In genomic region chr8:125388404-125389180, GRCm38 (mm10) we compare ENCODE assay signal across 12 mouse cellular contexts.
A peak's percentile ranks its signal among the peaks of the same experiment; 100 is the strongest.
DNase-seq lines count a peak whose midpoint lies in the region; ATAC-seq and TF ChIP-seq lines count a peak whose summit lies in the region.
"Had no signal": no experiment of that assay in that cellular context is flagged by ENCODE, and none has a peak within 500 bp of the region (broad histone marks: within the 10 kb centered on the region; RNA-seq: fewer than 3 reads in every experiment).

No protein-coding gene starts in this region.

- peak; percentile 18 for DNase-seq in lung, embryonic 14.5 days
- no peak for DNase-seq in lung, adult 2 months
- DNase-seq in kidney, adult 8-10 months = peak; percentile 50 to 64
- DNase-seq in retina, postnatal 1 day = peak; percentile 31
- no peak for DNase-seq in thymus, adult 2 months
- no peak for DNase-seq in embryo, embryonic 10 days (ENCODE audit: low spot score)
- DNase-seq: liver, embryonic 13.5 days had no signal

- no peaks in the 10 kb centered on the region for H3K9me3 ChIP-seq in forebrain, embryonic 15.5 days
- no peaks in the 10 kb centered on the region for H3K9me3 ChIP-seq in forebrain, embryonic 12.5 days
- no peaks in the 10 kb centered on the region for H3K9me3 ChIP-seq in lung, embryonic 14.5 days (ENCODE audit: low read depth, low read length)
- H3K9me3 ChIP-seq: embryonic facial prominence, embryonic 15.5 days; liver, embryonic 13.5 days; midbrain, embryonic 10.5 days had no signal

- ATAC-seq in forebrain, embryonic 15.5 days (replicated peaks) = no peak
- no peak for ATAC-seq in forebrain, embryonic 12.5 days (ENCODE audit: low FRiP score)
- peak; percentile 9; the same call in 1 of the 2 replicates for ATAC-seq in lung, embryonic 14.5 days (ENCODE audit: insufficient read depth)
- ATAC-seq: Patski had no signal

- H3K4me2 ChIP-seq in forebrain, embryonic 15.5 days (replicated peaks) = no peak overlapping the region
- no peak overlapping the region for H3K4me2 ChIP-seq in forebrain, embryonic 12.5 days
- no peak overlapping the region for H3K4me2 ChIP-seq in lung, embryonic 14.5 days
- H3K4me2 ChIP-seq: embryonic facial prominence, embryonic 15.5 days; liver, embryonic 13.5 days had no signal

- H3K36me3 ChIP-seq in forebrain, embryonic 15.5 days = no peaks in the 10 kb centered on the region
- H3K36me3 ChIP-seq in forebrain, embryonic 12.5 days (replicated peaks) = no peaks in the 10 kb centered on the region
- H3K36me3 ChIP-seq in lung, embryonic 14.5 days (ENCODE audit: insufficient read depth) = no peaks in the 10 kb centered on the region
- H3K36me3 ChIP-seq in thymus, adult 2 months (ENCODE audit: control insufficient read depth, insufficient read depth, low read length) = no peaks in the 10 kb centered on the region
- H3K36me3 ChIP-seq: embryonic facial prominence, embryonic 15.5 days; liver, embryonic 13.5 days; midbrain, embryonic 10.5 days had no signal

- no peak for TF ChIP-seq POLR2A in lung, adult 2 months (IDR thresholded peaks at IDR 0.05; ENCODE audit: borderline replicate concordance, extremely low read depth, low read depth, low read length)
- TF ChIP-seq POLR2A in thymus, adult 2 months (IDR thresholded peaks at IDR 0.05; ENCODE audit: control insufficient read depth, extremely low read depth, insufficient read depth, low read length, poor library complexity) = no peak

- peaks cover 56% of the 10 kb centered on the region for H3K4me1 ChIP-seq in forebrain, embryonic 15.5 days
- H3K4me1 ChIP-seq in forebrain, embryonic 12.5 days = peaks cover 47% of the 10 kb centered on the region
- H3K4me1 ChIP-seq in lung, embryonic 14.5 days (ENCODE audit: insufficient read depth) = peaks cover 18% of the 10 kb centered on the region
- peaks cover 11% of the 10 kb centered on the region for H3K4me1 ChIP-seq in lung, adult 2 months (ENCODE audit: control insufficient read depth, insufficient read depth, low read length)
- peaks cover 24% of the 10 kb centered on the region for H3K4me1 ChIP-seq in thymus, adult 2 months (replicated peaks; ENCODE audit: control insufficient read depth, insufficient read depth, low read length)

- no peak for TF ChIP-seq CTCF in lung, embryonic 14.5 days (IDR thresholded peaks at IDR 0.05; ENCODE audit: low read depth)
- no peak for TF ChIP-seq CTCF in lung, adult 2 months (IDR thresholded peaks at IDR 0.05; ENCODE audit: insufficient read depth, low read length)
- no peak for TF ChIP-seq CTCF in thymus, adult 2 months (IDR thresholded peaks at IDR 0.05; ENCODE audit: borderline replicate concordance, control insufficient read depth, extremely low read depth, insufficient read depth, low read length, poor library complexity)

- 68% methylated on average over 13 of the region's 13 CpGs for WGBS in forebrain, embryonic 15.5 days
- WGBS in forebrain, embryonic 12.5 days = 78% methylated on average over 13 of the region's 13 CpGs
- WGBS in lung, embryonic 14.5 days = 31% methylated on average over 13 of the region's 13 CpGs
- 40% methylated on average over 13 of the region's 13 CpGs for WGBS in lung, adult 2 months
- WGBS in thymus, adult 2 months = 41% methylated on average over 13 of the region's 13 CpGs

- peak overlapping the region; percentile 90 for H3K27ac ChIP-seq in forebrain, embryonic 15.5 days (replicated peaks)
- H3K27ac ChIP-seq in forebrain, embryonic 12.5 days = no peak overlapping the region
- no peak overlapping the region for H3K27ac ChIP-seq in lung, embryonic 14.5 days (ENCODE audit: low read depth)
- no peak overlapping the region for H3K27ac ChIP-seq in thymus, adult 2 months (ENCODE audit: control insufficient read depth, insufficient read depth, low read length)
- H3K27ac ChIP-seq: liver, embryonic 13.5 days; midbrain, embryonic 10.5 days had no signal

- H3K27me3 ChIP-seq in forebrain, embryonic 15.5 days = no peaks in the 10 kb centered on the region
- peaks cover 7% of the 10 kb centered on the region; the same call in 1 of the 2 replicates for H3K27me3 ChIP-seq in forebrain, embryonic 12.5 days
- no peaks in the 10 kb centered on the region for H3K27me3 ChIP-seq in lung, embryonic 14.5 days (ENCODE audit: insufficient read depth, low read length)
- H3K27me3 ChIP-seq in thymus, adult 2 months (ENCODE audit: control insufficient read depth, insufficient read depth, low read length) = no peaks in the 10 kb centered on the region
- H3K27me3 ChIP-seq: embryonic facial prominence, embryonic 15.5 days; liver, embryonic 13.5 days; Patski had no signal

- H3K4me3 ChIP-seq in forebrain, embryonic 15.5 days = no peak overlapping the region
- H3K4me3 ChIP-seq in forebrain, embryonic 12.5 days (replicated peaks) = no peak overlapping the region
- no peak overlapping the region for H3K4me3 ChIP-seq in lung, embryonic 14.5 days (ENCODE audit: low read depth, low read length)
- no peak overlapping the region for H3K4me3 ChIP-seq in lung, adult 2 months (replicated peaks; ENCODE audit: extremely low read depth, low read depth, low read length)
- no peak overlapping the region for H3K4me3 ChIP-seq in thymus, adult 2 months (ENCODE audit: control insufficient read depth, insufficient read depth, low read length)
- H3K4me3 ChIP-seq: embryonic facial prominence, embryonic 15.5 days; liver, embryonic 13.5 days; midbrain, embryonic 10.5 days had no signal

- H3K9ac ChIP-seq in forebrain, embryonic 15.5 days (replicated peaks) = no peak overlapping the region
- no peak overlapping the region for H3K9ac ChIP-seq in forebrain, embryonic 12.5 days
- no peak overlapping the region for H3K9ac ChIP-seq in lung, embryonic 14.5 days
- H3K9ac ChIP-seq: embryonic facial prominence, embryonic 15.5 days; liver, embryonic 13.5 days had no signal

Comparison
In these comparisons a context has a peak if more than half of its experiments do, and no peak if none do; other contexts are left out.
1. DNase-seq: peak in lung, embryonic 14.5 days (single experiment), kidney, adult 8-10 months (2 of 2) and retina, postnatal 1 day (single experiment); none in lung, adult 2 months (single experiment), thymus, adult 2 months (single experiment) and embryo, embryonic 10 days (single experiment).